Mouse (Mus musculus) forebrain, embryonic 11.5 days (tissue): Measurements from ENCODE around the gene 1700024G13Rik. TPM values are rescaled to one million over a fixed set of nuclear protein-coding genes. Genes with fewer than 3 reads are reported as not detected.
"Not testable (repeated sequence)": the region's sequence is repeated elsewhere in the genome, so short reads cannot be mapped to it uniquely, and the experiment has no call there.

Experiments used
- ATAC-seq: fragments of 200-750 bp; cut with Nextera tagmentation; replicated peaks from 2 replicates; pipeline ENCODE4 v1.8.0; 2017; ENCODE audit warnings: moderate TSS enrichment; ENCODE audit not compliant: low FRiP score
- DNase-seq: peaks from one replicate; pipeline ENCODE4 v3.0.0-alpha.2; 2017; ENCODE audit warnings: low spot score
- H3K27ac ChIP-seq: fragments of 300-500 bp; sonication (generic); 2 replicates; pipeline ENCODE4 v1.5.1; 2014; ENCODE audit warnings: low read depth, low read length
- H3K27me3 ChIP-seq: fragments of 300-500 bp; sonication (generic); 2 replicates; pipeline ENCODE4 v1.6.1; 2014; ENCODE audit warnings: mild to moderate bottlenecking, low read length, mixed read lengths; ENCODE audit not compliant: control insufficient read depth, insufficient read depth
- H3K36me3 ChIP-seq: fragments of 300-500 bp; sonication (generic); 2 replicates; pipeline ENCODE4 v1.6.1; 2014; ENCODE audit warnings: mild to moderate bottlenecking, low read length, moderate library complexity, mixed read lengths; ENCODE audit not compliant: control insufficient read depth, insufficient read depth
- H3K4me1 ChIP-seq: fragments of 300-500 bp; sonication (generic); replicated peaks from 2 replicates; pipeline ENCODE4 v1.6.1; 2014; ENCODE audit warnings: low read length, mixed read lengths; ENCODE audit not compliant: control insufficient read depth, insufficient read depth
- H3K4me2 ChIP-seq: fragments of 300-500 bp; sonication (generic); 2 replicates; pipeline ENCODE4 v1.6.1; 2014; ENCODE audit warnings: low read depth, mild to moderate bottlenecking, low read length, moderate library complexity, mixed read lengths; ENCODE audit not compliant: severe bottlenecking
- H3K4me3 ChIP-seq: fragments of 300-500 bp; sonication (generic); 2 replicates; pipeline ENCODE4 v1.5.1; 2014; ENCODE audit warnings: low read depth, low read length
- H3K9ac ChIP-seq: fragments of 300-500 bp; sonication (generic); 2 replicates; pipeline ENCODE4 v1.6.1; 2014; ENCODE audit warnings: low read length
- H3K9me3 ChIP-seq: fragments of 300-500 bp; sonication (generic); 2 replicates; pipeline ENCODE4 v1.6.1; 2016; ENCODE audit warnings: low read length, mixed read lengths; ENCODE audit not compliant: control insufficient read depth
- WGBS: fragments of 180-500 bp; shearing (Covaris S2); extraction: QIAGEN DNeasy Blood & Tissue Kit; methylation state at CpG from one replicate; pipeline ENCODE4 v1.1.7; 2014; 5-methylcytosine and 5-hydroxymethylcytosine counted together
- polyA plus RNA-seq: library from polyadenylated mRNA; unstranded; fragments of >200 nt; fragmentation: Nextera tagmentation; extraction: Ambion mirVana; gene quantifications from 2 replicates; pipeline ENCODE4 v1.2.1, GENCODE M21; 2014

The 1700024G13Rik gene
- not detected in 2 replicates for polyA plus RNA-seq

DNA sequence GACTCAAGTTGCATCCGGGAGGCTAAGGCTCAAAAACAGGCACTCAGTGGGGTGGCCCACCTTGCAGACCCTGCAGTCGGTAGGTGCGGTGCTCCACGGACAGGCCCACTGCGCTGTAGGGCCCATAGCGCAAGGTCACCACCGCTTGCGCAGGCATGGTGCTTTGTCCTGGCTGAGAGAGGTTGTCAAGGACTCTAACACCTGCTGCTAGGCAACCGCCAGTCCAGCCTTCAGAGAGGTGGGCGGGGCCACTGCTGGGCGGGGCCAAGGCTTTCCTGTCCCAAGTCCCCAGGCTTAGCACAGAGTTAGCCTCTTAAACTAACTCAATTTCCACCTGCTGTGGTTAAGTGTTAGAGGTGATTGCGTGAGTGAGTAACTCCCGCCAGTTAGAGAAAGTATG, at the start of gene 1700024G13Rik:
1700024G13Rik (minus strand) TSS at position 196 of the 400 bp plus-strand sequence.
- Histone ChIP-seq H3K27me3 (no peaks in the 10 kb centered on the region), H3K4me1 (peaks cover 6% of the 10 kb centered on the region; the same call in 1 of the 2 replicates), H3K9me3 (no peaks in the 10 kb centered on the region)

DNA sequence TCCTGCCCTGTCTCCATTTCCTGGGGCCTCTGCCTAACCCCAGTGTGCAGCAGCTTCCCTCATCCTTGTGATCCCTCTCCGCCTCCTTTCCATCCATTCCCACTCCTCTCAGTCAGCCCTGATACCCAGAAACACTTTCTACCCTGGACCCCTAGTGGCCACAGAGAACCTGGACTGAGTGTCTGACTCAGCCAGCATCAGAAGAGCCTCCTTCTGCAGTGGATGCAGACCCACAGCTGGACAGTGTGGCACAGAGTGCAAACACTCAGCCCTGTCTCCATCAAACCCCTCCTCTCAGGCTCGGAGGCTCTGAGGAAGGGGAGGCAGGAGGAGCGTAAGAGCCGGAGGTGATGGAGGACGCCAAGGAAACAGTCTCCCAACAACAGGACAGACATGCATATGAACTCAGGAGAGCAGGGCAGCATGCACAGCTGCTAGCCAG, 49.2 kb upstream of the 1700024G13Rik start:
- Histone ChIP-seq H3K4me2 (no peak overlapping the region), H3K9ac (no peak overlapping the region), H3K27ac (no peak overlapping the region), H3K27me3 (no peaks in the 10 kb centered on the region), H3K4me3 (no peak overlapping the region), H3K4me1 (no peaks in the 10 kb centered on the region), H3K36me3 (no peaks in the 10 kb centered on the region), H3K9me3 (no peaks in the 10 kb centered on the region)
- WGBS, result 29% methylated on average over 5 of the region's 5 CpGs
- ATAC-seq, result no peak
- no peak for DNase-seq

More for the DNA sequence above, at the start of gene 1700024G13Rik:
- Histone ChIP-seq H3K4me2 (0 out of 2 replicates have a peak within 1 kb of the TSS, but pooled peaks have one; percentile 27), H3K36me3 (no peaks in the 10 kb centered on the region), H3K27ac (no peak within 1 kb of the TSS), H3K9ac (no peak within 1 kb of the TSS), H3K4me3 (no peak within 1 kb of the TSS)
- peak; percentile 92 for ATAC-seq
- peak; percentile 88 for DNase-seq
- WGBS, result under 1% methylated on average over 13 of the region's 13 CpGs

DNA sequence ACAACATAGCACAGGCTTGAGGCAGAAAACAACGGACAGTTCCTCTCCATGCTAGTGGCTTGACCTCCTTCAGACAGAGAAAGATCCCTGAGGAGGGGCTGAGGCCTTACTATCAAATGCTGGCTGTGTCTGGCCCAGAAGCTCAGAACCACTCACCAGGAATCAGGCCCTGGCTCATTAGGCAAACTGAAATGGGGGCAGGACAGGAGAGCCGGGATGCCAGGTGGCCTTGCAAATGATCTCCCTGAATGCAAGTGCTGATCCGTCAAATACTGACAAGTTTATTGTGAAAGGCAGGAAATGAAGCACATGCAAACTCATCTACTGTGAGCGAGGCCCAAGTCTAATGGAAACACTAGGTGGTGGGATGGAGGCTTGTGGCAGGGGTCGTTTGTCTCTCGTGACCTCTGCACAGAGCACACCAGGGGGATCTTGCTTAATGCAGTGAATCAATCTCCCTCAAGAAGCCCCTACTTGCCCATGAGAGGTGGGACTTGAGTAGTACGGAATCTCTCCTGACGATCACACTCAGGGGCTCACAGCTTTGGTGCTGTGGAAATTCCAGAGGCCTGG, 40.9 kb upstream of the 1700024G13Rik start:
- no peak for DNase-seq
- H3K27ac ChIP-seq, result no peak overlapping the region

DNA sequence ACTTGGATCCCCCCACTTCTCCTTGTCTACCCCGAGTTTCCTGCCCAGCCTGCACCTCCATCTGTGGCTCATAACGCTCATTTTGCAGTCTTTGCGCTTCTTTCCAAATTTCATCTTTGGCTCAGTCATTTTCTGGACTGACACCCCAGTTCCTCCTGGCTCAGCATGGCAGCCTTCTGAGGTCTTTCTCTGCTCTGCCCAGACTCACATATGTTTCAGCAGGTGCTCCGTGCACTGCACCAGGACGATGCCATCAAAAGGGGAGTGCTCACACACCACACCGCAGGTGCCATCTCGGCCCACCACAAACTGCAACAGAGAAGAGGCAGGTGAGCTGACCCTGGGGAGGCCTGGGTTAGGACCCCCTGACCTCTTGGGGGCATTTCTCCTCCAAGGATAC, 35.8 kb upstream of the 1700024G13Rik start:
- H3K4me3 ChIP-seq, result no peak overlapping the region
- no peaks in the 10 kb centered on the region for H3K27me3 ChIP-seq
- DNase-seq (no peak), ATAC-seq (no peak)
- no peaks in the 10 kb centered on the region for H3K9me3 ChIP-seq
- 90% methylated on average over 7 of the region's 7 CpGs for WGBS
- H3K27ac ChIP-seq, result no peak overlapping the region
- H3K4me2 ChIP-seq, result no peak overlapping the region
- H3K36me3 ChIP-seq, result no peaks in the 10 kb centered on the region
- no peak overlapping the region for H3K9ac ChIP-seq
- no peaks in the 10 kb centered on the region for H3K4me1 ChIP-seq

More for the DNA sequence above, 40.9 kb upstream of the 1700024G13Rik start:
- Histone ChIP-seq H3K36me3 (no peaks in the 10 kb centered on the region), H3K9me3 (no peaks in the 10 kb centered on the region), H3K4me1 (0 out of 2 replicates have a peak, but pooled peaks cover 3% of the 10 kb centered on the region), H3K9ac (no peak overlapping the region), H3K4me2 (no peak overlapping the region), H3K27me3 (no peaks in the 10 kb centered on the region), H3K4me3 (no peak overlapping the region)
- no peak for ATAC-seq
- WGBS, result 20% methylated on average over 8 of the region's 8 CpGs

DNA sequence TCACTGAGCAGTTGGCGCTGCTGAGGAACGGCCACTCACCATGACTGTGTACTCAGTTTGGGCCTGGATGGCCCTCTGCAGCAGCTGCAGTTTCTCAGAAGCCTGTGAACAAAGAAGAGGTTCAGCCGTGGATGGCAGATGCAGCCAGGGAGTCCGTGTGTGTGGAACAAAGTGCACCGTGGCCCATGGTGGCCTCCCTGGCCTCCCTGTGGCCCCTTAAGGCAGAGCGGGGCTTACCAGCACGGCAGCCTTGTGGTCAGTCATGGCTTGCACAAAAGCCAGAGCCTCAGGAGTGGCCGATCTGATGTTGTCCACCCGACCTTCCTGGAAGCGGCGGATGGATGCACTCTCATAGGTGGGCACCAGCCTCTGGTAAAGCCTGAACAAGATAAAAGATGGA, 30.6 kb upstream of the 1700024G13Rik start:
- Histone ChIP-seq H3K36me3 (no peaks in the 10 kb centered on the region), H3K27ac (no peak overlapping the region), H3K9ac (no peak overlapping the region), H3K27me3 (no peaks in the 10 kb centered on the region), H3K4me2 (no peak overlapping the region), H3K4me3 (no peak overlapping the region), H3K9me3 (no peaks in the 10 kb centered on the region; the same call in 1 of the 2 replicates), H3K4me1 (no peaks in the 10 kb centered on the region)
- no peak for DNase-seq
- WGBS, result 86% methylated on average over 11 of the region's 11 CpGs
- no peak for ATAC-seq

DNA sequence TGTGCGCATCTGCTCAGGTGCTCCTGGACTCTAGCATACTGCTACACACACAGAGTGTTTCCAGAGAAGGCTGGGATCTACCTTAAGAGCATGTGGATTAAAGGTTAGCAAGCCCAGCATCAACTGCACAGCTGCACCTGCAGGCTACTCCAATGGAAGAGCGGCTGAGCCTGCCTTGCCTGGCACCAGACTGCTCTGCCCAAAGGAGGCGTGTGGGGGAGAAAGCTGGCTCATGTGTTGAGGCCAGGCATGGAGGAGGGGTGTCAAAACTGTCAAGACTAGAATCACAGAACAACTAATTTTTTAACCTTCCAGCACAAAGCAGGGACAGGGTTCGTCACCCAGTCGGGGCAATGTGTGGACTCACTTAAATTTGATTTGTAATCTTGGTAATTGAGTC, 23.9 kb upstream of the 1700024G13Rik start:
- H3K4me2 ChIP-seq, result no peak overlapping the region
- no peaks in the 10 kb centered on the region for H3K4me1 ChIP-seq
- no peak overlapping the region for H3K9ac ChIP-seq
- no peaks in the 10 kb centered on the region for H3K36me3 ChIP-seq
- DNase-seq, result no peak
- H3K4me3 ChIP-seq, result no peak overlapping the region
- no peak overlapping the region for H3K27ac ChIP-seq
- WGBS, result 85% methylated on average over 5 of the region's 5 CpGs
- ATAC-seq, result no peak
- H3K9me3 ChIP-seq, result no peaks in the 10 kb centered on the region; the same call in 1 of the 2 replicates
- no peaks in the 10 kb centered on the region for H3K27me3 ChIP-seq

DNA sequence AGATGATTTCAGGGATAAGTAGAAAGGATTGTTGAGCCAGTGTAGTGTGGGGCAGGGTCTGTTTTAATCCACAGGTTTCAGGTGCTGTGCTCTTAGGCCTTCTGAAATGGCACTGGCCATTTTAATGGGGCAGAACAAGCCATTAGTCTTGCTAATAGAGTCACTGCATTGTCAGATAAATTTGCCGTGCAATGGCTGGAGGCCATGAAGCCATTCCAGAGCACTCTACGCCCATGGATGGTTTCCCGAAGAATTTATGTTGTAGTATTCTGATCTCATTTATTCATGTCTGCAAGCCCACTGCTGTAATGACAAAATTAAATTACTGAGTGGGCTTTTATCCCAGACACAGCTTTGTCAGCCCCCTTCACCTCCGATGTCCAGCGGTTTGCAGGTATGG, 21.9 kb upstream of the 1700024G13Rik start:
- DNase-seq, result no peak
- 87% methylated on average over 5 of the region's 5 CpGs for WGBS
- H3K4me3 ChIP-seq, result no peak overlapping the region

DNA sequence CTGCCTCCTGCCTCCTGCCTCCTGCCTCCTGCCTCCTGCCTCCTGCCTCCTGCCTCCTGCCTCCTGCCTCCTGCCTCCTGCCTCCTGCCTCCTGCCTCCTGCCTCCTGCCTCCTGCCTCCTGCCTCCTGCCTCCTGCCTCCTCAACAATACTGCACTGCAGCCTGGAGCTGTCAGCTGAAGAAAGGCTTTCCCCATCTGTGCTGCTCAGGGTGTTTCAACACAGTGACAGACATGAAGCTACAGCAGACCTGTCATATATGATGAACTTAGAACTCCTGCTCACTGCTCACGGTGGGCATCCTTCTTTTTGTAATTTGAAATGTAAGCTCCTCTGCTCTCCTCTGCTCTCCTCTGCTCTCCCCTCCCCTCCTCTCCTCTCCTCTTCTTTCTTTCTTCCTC, 17.2 kb upstream of the 1700024G13Rik start:
- H3K4me2 ChIP-seq, H3K27ac ChIP-seq, DNase-seq, H3K4me1 ChIP-seq, ATAC-seq, H3K9me3 ChIP-seq, H3K4me3 ChIP-seq, H3K36me3 ChIP-seq, H3K27me3 ChIP-seq, H3K9ac ChIP-seq: not testable (repeated sequence)
- 75% methylated on average over 1 of the region's 1 CpGs for WGBS

More for the DNA sequence above, 21.9 kb upstream of the 1700024G13Rik start:
- H3K4me2 ChIP-seq, result no peak overlapping the region
- H3K27me3 ChIP-seq, result no peaks in the 10 kb centered on the region
- H3K9me3 ChIP-seq, result no peaks in the 10 kb centered on the region
- no peak overlapping the region for H3K9ac ChIP-seq
- no peak for ATAC-seq
- H3K4me1 ChIP-seq, result no peaks in the 10 kb centered on the region
- no peaks in the 10 kb centered on the region for H3K36me3 ChIP-seq
- H3K27ac ChIP-seq, result no peak overlapping the region

DNA sequence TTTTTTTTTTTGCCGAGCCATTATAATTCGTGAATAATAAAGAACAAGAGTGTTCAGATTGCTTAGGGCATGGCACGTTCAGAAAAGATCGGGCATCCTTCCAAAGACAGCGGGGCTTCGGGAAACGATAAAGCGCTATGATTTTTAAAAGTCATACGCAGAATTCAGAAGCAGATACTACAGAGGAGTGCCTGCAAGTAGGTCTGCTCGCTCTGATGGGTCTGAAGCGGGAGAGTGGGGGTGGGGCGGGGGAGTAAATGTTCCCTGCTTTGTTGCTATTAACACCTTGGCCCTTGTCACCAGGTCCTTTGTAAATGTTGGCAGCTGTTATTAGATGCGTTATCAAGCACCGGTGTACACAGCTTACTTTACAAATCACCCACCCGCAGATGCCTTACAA, 6.6 kb downstream of the 1700024G13Rik start:
- H3K27me3 ChIP-seq, result peaks cover 15% of the 10 kb centered on the region
- 64% methylated on average over 15 of the region's 15 CpGs for WGBS
- no peak overlapping the region for H3K27ac ChIP-seq
- H3K4me2 ChIP-seq, result no peak overlapping the region
- H3K4me3 ChIP-seq, result no peak overlapping the region
- H3K36me3 ChIP-seq, result no peaks in the 10 kb centered on the region
- peaks cover 6% of the 10 kb centered on the region; the same call in 1 of the 2 replicates for H3K4me1 ChIP-seq
- no peak for DNase-seq
- H3K9ac ChIP-seq, result no peak overlapping the region
- no peak for ATAC-seq
- no peaks in the 10 kb centered on the region for H3K9me3 ChIP-seq
